ENCODE assay signal across 8 mouse cellular contexts in the genomic region with DNA sequence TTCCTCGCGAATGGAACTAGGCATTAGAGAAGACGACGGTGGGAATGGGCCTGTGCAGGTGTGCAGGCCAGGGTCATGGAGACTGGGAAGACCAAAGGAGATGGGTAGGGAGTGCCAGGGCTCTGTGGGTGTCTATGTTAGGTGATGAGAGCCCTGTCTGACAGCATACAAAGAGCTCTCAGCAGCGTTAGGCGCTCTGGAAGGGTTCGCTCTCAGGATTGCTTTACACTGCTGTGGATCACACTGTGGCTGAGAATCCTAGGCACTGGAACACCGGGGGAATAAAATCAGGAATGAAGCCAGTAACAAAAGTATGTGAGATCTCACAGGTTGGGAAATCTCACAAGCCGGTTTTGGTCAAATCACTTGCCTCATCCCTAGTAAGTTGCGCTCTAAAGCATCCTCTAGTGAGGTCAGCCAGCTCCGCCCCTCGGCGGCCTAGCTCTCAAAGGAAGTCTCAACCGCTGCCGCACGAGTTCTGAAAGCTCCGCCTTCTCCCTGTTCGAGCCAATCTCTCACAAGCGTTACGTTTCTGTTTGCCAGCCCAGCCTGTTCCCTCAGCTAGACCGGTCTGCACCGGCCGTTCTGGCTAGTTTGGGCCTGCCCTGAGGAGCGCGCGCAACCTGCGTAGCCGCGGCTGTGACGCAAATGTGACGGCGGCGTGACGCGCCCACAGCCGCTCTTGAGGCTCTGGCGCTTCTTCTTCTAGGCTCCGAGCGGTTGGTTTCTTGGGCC. TPM values are rescaled to one million over a fixed set of nuclear protein-coding genes. Genes with fewer than 3 reads are reported as not detected.
DNase-seq lines count a peak whose midpoint lies in the region; ATAC-seq and TF ChIP-seq lines count a peak whose summit lies in the region.

A gene (plus strand): TSS at position 535 of the 735 bp plus-strand sequence.

- H3K27ac ChIP-seq in MEL (ENCODE audit: control insufficient read depth, low read depth, low read length) = peak within 1 kb of the TSS; percentile 92
- H3K27ac ChIP-seq in cerebellum, adult 2 months (ENCODE audit: insufficient read depth, low read length) = peak within 1 kb of the TSS; percentile 99
- peak within 1 kb of the TSS; percentile 84 for H3K27ac ChIP-seq in forebrain, postnatal 0 days (ENCODE audit: low read depth, low read length)

- peaks cover 0 to 12% of the 10 kb centered on the region in 2 experiments; a peak in 3 of 4 replicates for H3K36me3 ChIP-seq in MEL (ENCODE audit: control insufficient read depth in 1 of 2, insufficient read depth in 2 of 2, low read length in 2 of 2)
- H3K36me3 ChIP-seq in forebrain, postnatal 0 days (ENCODE audit: insufficient read depth) = peaks cover 5% of the 10 kb centered on the region; the same call in 1 of the 2 replicates

- TF ChIP-seq POLR2A in MEL (IDR thresholded peaks at IDR 0.05; ENCODE audit: control insufficient read depth in 1 of 2, insufficient read depth in 1 of 2, low read depth in 1 of 2, low read length in 2 of 2, poor library complexity in 1 of 2) = peak in 1 of 2 experiments; percentile 78; a peak in 1 of 4 replicates
- peak; percentile 56; the same call in 1 of the 2 replicates for TF ChIP-seq POLR2A in cerebellum, adult 2 months (IDR thresholded peaks at IDR 0.05; ENCODE audit: borderline replicate concordance, insufficient read depth, low read length)

- ATAC-seq in forebrain, postnatal 0 days = peak; percentile 97

- peak; percentile 94 for DNase-seq in MEL (ENCODE audit: low read depth, low spot score)
- peak; percentile 87 to 95 for DNase-seq in cerebellum, adult 2 months
- DNase-seq in forebrain, postnatal 0 days = peak; percentile 93
- peak; percentile 89 for DNase-seq in heart, postnatal 4 days
- peak; percentile 77 to 82 for DNase-seq in layer of hippocampus, postnatal 10 days (ENCODE audit: low spot score in 2 of 2)
- peak; percentile 95 for DNase-seq in lung, postnatal 10 days
- DNase-seq in ovary, postnatal 36 days (ENCODE audit: low spot score) = peak; percentile 85
- DNase-seq in thymus, postnatal 25 days = peak; percentile 78

- H3K4me1 ChIP-seq in MEL (ENCODE audit: control insufficient read depth in 1 of 2, insufficient read depth in 2 of 2, low read length in 2 of 2) = peaks cover 0 to 8% of the 10 kb centered on the region in 2 experiments; a peak in 2 of 4 replicates
- peaks cover 5% of the 10 kb centered on the region; the same call in 1 of the 2 replicates for H3K4me1 ChIP-seq in cerebellum, adult 2 months (ENCODE audit: control insufficient read depth, insufficient read depth, low read length)
- no peaks in the 10 kb centered on the region for H3K4me1 ChIP-seq in forebrain, postnatal 0 days (ENCODE audit: insufficient read depth)

- H3K27me3 ChIP-seq in MEL (ENCODE audit: control insufficient read depth in 1 of 2, insufficient read depth in 2 of 2, low read length in 2 of 2) = no peaks in the 10 kb centered on the region
- H3K27me3 ChIP-seq in cerebellum, adult 2 months (ENCODE audit: control insufficient read depth, insufficient read depth, low read length) = no peaks in the 10 kb centered on the region
- H3K27me3 ChIP-seq in forebrain, postnatal 0 days (ENCODE audit: insufficient read depth, low read length) = no peaks in the 10 kb centered on the region

- peaks cover 12% of the 10 kb centered on the region for H3K79me2 ChIP-seq in MEL (ENCODE audit: control insufficient read depth, insufficient read depth, low read length, poor library complexity)

- peak within 1 kb of the TSS; percentile 59 for H3K4me2 ChIP-seq in forebrain, postnatal 0 days (ENCODE audit: low read depth)

- TF ChIP-seq EP300 in MEL (IDR thresholded peaks at IDR 0.05; ENCODE audit: low read depth in 1 of 2, low read length in 2 of 2) = no peak

- TF ChIP-seq CTCF in MEL (IDR thresholded peaks at IDR 0.05 in 2 of 3, conservative IDR thresholded peaks at IDR 0.05 in 1 of 3; ENCODE audit: control insufficient read depth in 1 of 3, insufficient read depth in 1 of 3, low read depth in 2 of 3, low read length in 3 of 3, poor library complexity in 1 of 3, severe bottlenecking in 1 of 3) = no peak
- no peak for TF ChIP-seq CTCF in cerebellum, adult 2 months (IDR thresholded peaks at IDR 0.05; ENCODE audit: borderline replicate concordance, insufficient read depth, low read depth, low read length)
- no peak for TF ChIP-seq CTCF in forebrain, postnatal 0 days (IDR thresholded peaks at IDR 0.05; ENCODE audit: low read depth)

- TF ChIP-seq RAD21 in MEL (IDR thresholded peaks at IDR 0.05; ENCODE audit: low read depth, low read length) = no peak

- WGBS in cerebellum, adult 2 months = 11% methylated on average over 39 of the region's 39 CpGs
- 30% methylated on average over 39 of the region's 39 CpGs for WGBS in forebrain, postnatal 0 days

- H3K4me3 ChIP-seq in MEL (ENCODE audit: control insufficient read depth in 1 of 2, insufficient read depth in 1 of 2, low read depth in 2 of 2, low read length in 2 of 2) = peak within 1 kb of the TSS; percentile 82 to 93
- peak within 1 kb of the TSS; percentile 98 for H3K4me3 ChIP-seq in cerebellum, adult 2 months (replicated peaks; ENCODE audit: insufficient read depth, low read depth, low read length)
- peak within 1 kb of the TSS; percentile 48 for H3K4me3 ChIP-seq in forebrain, postnatal 0 days (ENCODE audit: low read depth, low read length)

- H3K9ac ChIP-seq in MEL (ENCODE audit: control insufficient read depth, low read depth, low read length, poor library complexity, severe bottlenecking) = peak within 1 kb of the TSS; percentile 98
- H3K9ac ChIP-seq in forebrain, postnatal 0 days = peak within 1 kb of the TSS; percentile 59

- no peaks in the 10 kb centered on the region for H3K9me3 ChIP-seq in MEL (replicated peaks; ENCODE audit: insufficient read depth, low read length)
- no peaks in the 10 kb centered on the region for H3K9me3 ChIP-seq in forebrain, postnatal 0 days (ENCODE audit: low read length)

TF ChIP-seq in MEL, 35 proteins besides CTCF, POLR2A, EP300 and RAD21:
- TF ChIP-seq TCF12 (IDR thresholded peaks at IDR 0.05; ENCODE audit: low read depth, low read length) (peak; percentile 31; the same call in 1 of the 2 replicates), ZMIZ1 (IDR thresholded peaks at IDR 0.05; ENCODE audit: low read depth, low read length) (peak; percentile 50; the same call in 1 of the 2 replicates), MYC (IDR thresholded peaks at IDR 0.05; ENCODE audit: low read depth, low read length) (0 out of 2 replicates have a peak, but pooled peaks have one; percentile 58), ZC3H11A (IDR thresholded peaks at IDR 0.05; ENCODE audit: low read depth, low read length) (no peak), NRF1 (IDR thresholded peaks at IDR 0.05; ENCODE audit: insufficient read depth, low read depth, low read length, poor library complexity, severe bottlenecking) (peak; percentile 71), E2F4 (IDR thresholded peaks at IDR 0.05; ENCODE audit: borderline replicate concordance, low read depth, low read length) (no peak), TBP (IDR thresholded peaks at IDR 0.05; ENCODE audit: low read depth, low read length) (peak; percentile 51; the same call in 1 of the 2 replicates), POLR2AphosphoS2 (IDR thresholded peaks at IDR 0.05; ENCODE audit: low read length) (peak; percentile 55; the same call in 1 of the 2 replicates), HCFC1 (IDR thresholded peaks at IDR 0.05; ENCODE audit: low read depth, low read length) (peak; percentile 78), ETS1 (IDR thresholded peaks at IDR 0.05; ENCODE audit: low read depth, low read length) (peak; percentile 41; the same call in 1 of the 2 replicates), NELFE (IDR thresholded peaks at IDR 0.05; ENCODE audit: low read depth, low read length) (peak; percentile 74), TAL1 (IDR thresholded peaks at IDR 0.05; ENCODE audit: low read length) (no peak)
TF ChIP-seq in MEL: peak in this region for 9.

RNA-seq across cellular contexts. Expression of the gene that starts here (rescaled TPM):
- total RNA-seq in MEL (2012; rRNA removed) = 52.2 and 55.5 TPM in 2 replicates
- 100 to 1,000 TPM; 130 to 157 TPM for polyA plus RNA-seq in MEL (2012; ENCODE audit: insufficient read depth in 1 of 2, insufficient read length in 2 of 2, low read depth in 1 of 2, low replicate concordance in 2 of 2, missing spikeins in 1 of 2)
- polyA plus RNA-seq in cerebellum, adult 2 months (2012; rRNA removed) = 49.0 and 53.6 TPM in 2 replicates
- total RNA-seq in forebrain, postnatal 0 days (2014; rRNA removed) = 51.6 and 73.2 TPM in 2 replicates
- 16.9 and 21.0 TPM in 2 replicates for polyA plus RNA-seq in forebrain, postnatal 0 days (2015; fragmentation: Nextera tagmentation; extraction: Ambion mirVana)
- total RNA-seq in heart, postnatal 4 days (2021) = 10 to 100 TPM; 57.6 to 61.6 TPM
- total RNA-seq in layer of hippocampus, postnatal 10 days (2021) = 10 to 100 TPM; 36.0 to 44.7 TPM

Comparison
In these comparisons a context has a peak if more than half of its experiments do, and no peak if none do; other contexts are left out.
1. Peak in every context shown above with its lines: DNase-seq, ATAC-seq, H3K4me3 ChIP-seq and H3K27ac ChIP-seq.
2. H3K4me3 ChIP-seq: peak in every context shown above with its lines; median percentile 98 in cerebellum, adult 2 months; 88 in MEL; 48 in forebrain, postnatal 0 days.